Mouse (Mus musculus) forebrain, embryonic 12.5 days (tissue): ENCODE data around the gene Wnt10a. TPM values are rescaled to one million over a fixed set of nuclear protein-coding genes. Genes with fewer than 3 reads are reported as not detected.
A peak's percentile ranks its signal among the peaks of the same experiment; 100 is the strongest.

Source experiments
- ATAC-seq: fragments of 200-750 bp; cut with Nextera tagmentation; 2 replicates; pipeline ENCODE4 v1.8.0; 2017; ENCODE audit warnings: moderate TSS enrichment; ENCODE audit not compliant: low FRiP score
- H3K27ac ChIP-seq: fragments of 300-500 bp; sonication (generic); 2 replicates; pipeline ENCODE4 v1.5.1; 2016; ENCODE audit warnings: mild to moderate bottlenecking
- H3K27me3 ChIP-seq: fragments of 300-500 bp; sonication (generic); 2 replicates; pipeline ENCODE4 v1.6.1; 2016; ENCODE audit warnings: mild to moderate bottlenecking
- H3K36me3 ChIP-seq: fragments of 300-500 bp; sonication (generic); replicated peaks from 2 replicates; pipeline ENCODE4 v1.6.1; 2016; ENCODE audit warnings: mild to moderate bottlenecking
- H3K4me1 ChIP-seq: fragments of 300-500 bp; sonication (generic); 2 replicates; pipeline ENCODE4 v1.6.1; 2016
- H3K4me2 ChIP-seq: fragments of 300-500 bp; sonication (generic); 2 replicates; pipeline ENCODE4 v1.6.1; 2016; ENCODE audit warnings: mild to moderate bottlenecking, moderate library complexity
- H3K4me3 ChIP-seq: fragments of 300-500 bp; sonication (generic); replicated peaks from 2 replicates; pipeline ENCODE4 v1.5.1; 2016; ENCODE audit warnings: mild to moderate bottlenecking
- H3K9ac ChIP-seq: fragments of 300-500 bp; sonication (generic); 2 replicates; pipeline ENCODE4 v1.6.1; 2016; ENCODE audit warnings: mild to moderate bottlenecking
- H3K9me3 ChIP-seq: fragments of 300-500 bp; sonication (generic); 2 replicates; pipeline ENCODE4 v1.6.1; 2016
- WGBS: fragments of 180-500 bp; shearing (Covaris S2); methylation state at CpG from one replicate; pipeline ENCODE4 v1.1.7; 2016; 5-methylcytosine and 5-hydroxymethylcytosine counted together
- polyA plus RNA-seq: library from polyadenylated mRNA; unstranded; fragments of >200 nt; fragmentation: Nextera tagmentation; extraction: Ambion mirVana; gene quantifications from 2 replicates; pipeline ENCODE4 v1.2.1, GENCODE M21; 2016

The Wnt10a gene
- polyA plus RNA-seq, 1 experiment from 2014 or later, result 2.0 TPM

DNA sequence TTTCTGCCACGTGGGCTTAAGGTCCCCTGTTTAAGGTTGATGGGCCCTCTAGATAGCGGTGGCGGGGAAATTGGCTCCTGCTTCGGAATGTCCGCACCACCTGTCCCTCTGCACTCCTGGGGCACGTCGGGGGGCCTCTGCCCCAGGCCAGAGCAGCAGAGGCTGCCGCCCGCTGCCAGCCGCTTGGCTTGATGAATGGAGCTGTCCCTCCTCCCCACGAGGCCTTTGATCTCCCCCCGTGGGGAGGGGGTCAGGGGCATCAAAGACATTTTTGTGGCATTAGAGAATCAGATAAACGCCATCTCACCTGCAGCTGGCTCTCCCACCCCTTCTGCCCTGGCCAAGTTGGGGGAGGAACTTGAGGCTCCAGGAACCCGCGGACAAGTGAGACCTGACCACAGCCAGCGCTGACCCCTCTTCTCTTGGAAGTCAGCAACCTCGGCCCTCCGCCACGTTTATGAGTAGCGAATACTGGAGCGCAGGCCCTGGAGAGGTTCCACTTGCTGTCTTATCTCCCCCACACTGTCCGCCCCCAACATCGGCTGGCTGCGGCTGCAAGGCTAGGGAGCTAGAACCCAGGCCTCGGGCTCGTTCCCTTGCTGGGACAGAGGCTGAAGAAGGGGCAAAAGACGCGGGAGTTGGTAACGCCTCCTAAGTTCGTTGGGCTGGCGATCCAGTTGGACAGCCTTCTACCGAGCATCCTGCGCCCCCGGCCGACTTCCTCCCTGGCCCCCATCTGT is 20.4 kb upstream of the Wnt10a start:
- Histone ChIP-seq H3K4me2 (peak overlapping the region; percentile 90), H3K4me1 (peaks cover 34% of the 10 kb centered on the region), H3K27me3 (peaks cover 99% of the 10 kb centered on the region), H3K36me3 (no peaks in the 10 kb centered on the region), H3K27ac (no peak overlapping the region), H3K9ac (peak overlapping the region; percentile 55; the same call in 1 of the 2 replicates), H3K4me3 (peak overlapping the region; percentile 51), H3K9me3 (no peaks in the 10 kb centered on the region)
- WGBS, result under 1% methylated on average over 35 of the region's 35 CpGs
- no peak for ATAC-seq

- Histone ChIP-seq H3K27ac (no peak overlapping the region), H3K4me1 (peaks cover 34% of the 10 kb centered on the region), H3K4me2 (peak overlapping the region; percentile 90), H3K27me3 (peaks cover 100% of the 10 kb centered on the region), H3K4me3 (peak overlapping the region; percentile 51), H3K9me3 (no peaks in the 10 kb centered on the region), H3K9ac (peak overlapping the region; percentile 55), H3K36me3 (no peaks in the 10 kb centered on the region)
- under 1% methylated on average over 26 of the region's 26 CpGs for WGBS
- ATAC-seq, result no peak
Observed at GRCm38 (mm10) chr1:74771467-74771844, 19.9 kb upstream of the Wnt10a start.

DNA sequence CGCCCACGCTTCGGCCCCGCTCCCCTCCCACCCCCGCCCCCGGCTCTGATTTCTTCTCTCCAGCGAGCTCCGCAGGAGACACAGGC is 19.6 kb upstream of the Wnt10a start, which contains the start of gene Wnt6:
TSS of gene Wnt6 (plus strand) at position 48 of the 86 bp plus-strand sequence.
- no peak within 1 kb of the TSS for H3K27ac ChIP-seq
- peaks cover 34% of the 10 kb centered on the region for H3K4me1 ChIP-seq
- H3K4me3 ChIP-seq, result peak within 1 kb of the TSS; percentile 51
- H3K4me2 ChIP-seq, result peak within 1 kb of the TSS; percentile 90
- H3K27me3 ChIP-seq, result peaks cover 100% of the 10 kb centered on the region
- no peak for ATAC-seq
- no peaks in the 10 kb centered on the region for H3K9me3 ChIP-seq
- H3K9ac ChIP-seq, result peak within 1 kb of the TSS; percentile 55
- 0% methylated on average over 8 of the region's 8 CpGs for WGBS
- no peaks in the 10 kb centered on the region for H3K36me3 ChIP-seq

DNA sequence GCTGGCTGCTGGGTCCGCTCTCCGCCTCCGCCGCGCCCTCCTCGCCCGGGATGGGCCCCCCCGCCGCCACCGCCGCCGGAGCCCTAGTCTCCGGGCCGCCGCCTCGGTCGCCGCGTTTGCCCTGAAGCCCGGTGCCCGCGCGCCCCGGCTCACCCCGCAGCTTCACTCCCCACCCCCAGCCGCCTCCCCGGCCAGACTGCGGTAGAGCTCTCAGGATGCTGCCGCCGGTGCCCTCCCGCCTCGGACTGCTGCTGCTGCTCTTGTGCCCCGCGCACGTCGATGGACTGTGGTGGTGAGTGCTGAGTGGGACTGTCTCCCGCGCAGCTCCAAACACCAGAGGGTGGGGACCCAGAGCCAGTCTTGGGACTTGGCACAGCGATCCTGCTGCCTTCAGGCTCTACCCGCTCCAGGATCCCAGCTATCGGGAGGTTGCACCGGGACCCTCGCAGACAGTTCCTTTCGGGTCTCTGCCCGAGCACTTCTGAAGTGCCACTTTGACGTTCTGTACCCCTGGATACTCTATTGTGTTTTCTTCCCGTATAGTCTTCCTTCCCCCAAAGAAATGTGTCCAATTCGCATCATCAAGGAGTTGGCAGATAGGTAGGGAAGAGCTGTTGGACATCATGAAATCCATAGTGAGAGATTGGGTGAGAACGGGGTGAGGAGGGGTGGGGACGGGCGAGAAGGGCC is 19.2 kb upstream of the Wnt10a start:
- peak overlapping the region; percentile 51 for H3K4me3 ChIP-seq
- peak overlapping the region; percentile 90 for H3K4me2 ChIP-seq
- peaks cover 100% of the 10 kb centered on the region for H3K27me3 ChIP-seq
- no peak overlapping the region for H3K27ac ChIP-seq
- under 1% methylated on average over 44 of the region's 51 CpGs for WGBS
- H3K9me3 ChIP-seq, result no peaks in the 10 kb centered on the region
- peaks cover 34% of the 10 kb centered on the region for H3K4me1 ChIP-seq
- no peaks in the 10 kb centered on the region for H3K36me3 ChIP-seq
- ATAC-seq, result no peak
- peak overlapping the region; percentile 55 for H3K9ac ChIP-seq

DNA sequence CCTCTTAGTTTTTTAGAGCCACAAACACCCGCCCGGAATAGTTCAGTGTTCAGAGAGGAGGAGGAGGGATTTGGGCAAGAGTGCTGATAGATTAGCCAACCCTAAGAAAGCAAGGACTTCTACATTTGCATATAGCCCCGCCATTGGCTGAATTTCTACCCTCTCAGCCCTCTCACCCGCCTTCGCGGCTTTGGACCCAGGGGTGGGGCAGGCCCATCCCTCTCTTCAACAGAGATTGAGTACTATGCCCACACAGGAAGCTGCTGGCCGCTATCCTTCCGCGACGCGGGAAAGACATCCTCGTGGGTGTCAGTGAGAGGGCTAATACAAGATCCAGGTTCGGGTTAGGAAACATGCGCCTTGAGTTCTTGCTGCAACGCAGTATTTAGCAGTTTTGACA is 18.2 kb upstream of the Wnt10a start:
- H3K27me3 ChIP-seq, result peaks cover 99% of the 10 kb centered on the region
- WGBS, result under 1% methylated on average over 15 of the region's 15 CpGs
- H3K36me3 ChIP-seq, result no peaks in the 10 kb centered on the region
- peaks cover 34% of the 10 kb centered on the region for H3K4me1 ChIP-seq
- no peak overlapping the region for H3K27ac ChIP-seq
- H3K4me2 ChIP-seq, result peak overlapping the region; percentile 90
- peak overlapping the region; percentile 13; the same call in 1 of the 2 replicates for H3K4me3 ChIP-seq
- no peaks in the 10 kb centered on the region for H3K9me3 ChIP-seq
- peak; percentile 82 for ATAC-seq
- no peak overlapping the region for H3K9ac ChIP-seq

- WGBS, result 11% methylated on average over 7 of the region's 7 CpGs
- no peak overlapping the region for H3K4me2 ChIP-seq
- no peak for ATAC-seq
- H3K27ac ChIP-seq, result no peak overlapping the region
- H3K4me1 ChIP-seq, result peaks cover 34% of the 10 kb centered on the region
- peaks cover 99% of the 10 kb centered on the region for H3K27me3 ChIP-seq
- H3K4me3 ChIP-seq, result no peak overlapping the region
- no peak overlapping the region for H3K9ac ChIP-seq
- no peaks in the 10 kb centered on the region for H3K36me3 ChIP-seq
- H3K9me3 ChIP-seq, result no peaks in the 10 kb centered on the region
Observed at GRCm38 (mm10) chr1:74774062-74774461, 17.3 kb upstream of the Wnt10a start.

GRCm38 (mm10) chr1:74775816-74776215 is 15.5 kb upstream of the Wnt10a start:
- ATAC-seq, result no peak
- H3K9ac ChIP-seq, result no peak overlapping the region
- H3K27me3 ChIP-seq, result peaks cover 95% of the 10 kb centered on the region
- H3K4me3 ChIP-seq, result no peak overlapping the region
- H3K9me3 ChIP-seq, result no peaks in the 10 kb centered on the region
- H3K4me2 ChIP-seq, result no peak overlapping the region
- H3K36me3 ChIP-seq, result no peaks in the 10 kb centered on the region
- WGBS, result 4% methylated on average over 5 of the region's 5 CpGs
- H3K4me1 ChIP-seq, result peaks cover 26% of the 10 kb centered on the region
- H3K27ac ChIP-seq, result no peak overlapping the region

- no peak for ATAC-seq
- WGBS, result 22% methylated on average over 3 of the region's 3 CpGs
- no peak overlapping the region for H3K4me3 ChIP-seq
- H3K27ac ChIP-seq, result no peak overlapping the region
- no peaks in the 10 kb centered on the region for H3K9me3 ChIP-seq
- H3K27me3 ChIP-seq, result peaks cover 95% of the 10 kb centered on the region
- H3K4me2 ChIP-seq, result no peak overlapping the region
- H3K4me1 ChIP-seq, result peaks cover 7% of the 10 kb centered on the region
- H3K9ac ChIP-seq, result no peak overlapping the region
- H3K36me3 ChIP-seq, result no peaks in the 10 kb centered on the region
Observed at GRCm38 (mm10) chr1:74778934-74779486, 12.3 kb upstream of the Wnt10a start.

- Histone ChIP-seq H3K4me3 (no peak overlapping the region), H3K27ac (no peak overlapping the region), H3K4me1 (peaks cover 12% of the 10 kb centered on the region), H3K27me3 (peaks cover 94% of the 10 kb centered on the region), H3K36me3 (no peaks in the 10 kb centered on the region), H3K9me3 (no peaks in the 10 kb centered on the region), H3K4me2 (no peak overlapping the region), H3K9ac (no peak overlapping the region)
- no peak for ATAC-seq
- WGBS, result 10% methylated on average over 14 of the region's 14 CpGs
Observed at GRCm38 (mm10) chr1:74782045-74782444, 9.3 kb upstream of the Wnt10a start.

DNA sequence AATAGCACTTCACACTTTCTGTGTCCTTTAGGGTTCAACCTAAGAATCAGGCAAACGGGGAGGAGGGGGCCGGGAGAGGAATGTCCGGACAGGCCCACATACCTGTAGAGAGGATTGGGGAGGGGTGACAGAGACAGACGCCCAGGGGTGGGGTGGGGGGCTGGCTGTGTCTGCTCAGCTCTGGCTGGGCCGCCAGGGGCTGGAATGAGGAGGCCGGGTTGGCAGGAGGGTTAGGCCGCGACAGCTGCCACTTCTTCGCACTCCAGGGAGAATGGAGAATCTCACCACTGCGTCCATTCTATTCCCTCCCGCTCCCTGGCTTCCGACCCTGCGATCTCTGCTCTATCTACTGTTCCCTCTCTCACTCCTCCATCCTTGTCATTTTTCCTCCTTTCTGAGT is 7.8 kb upstream of the Wnt10a start:
- 3% methylated on average over 13 of the region's 13 CpGs for WGBS
- H3K4me1 ChIP-seq, result peaks cover 12% of the 10 kb centered on the region
- peak overlapping the region; percentile 25; the same call in 1 of the 2 replicates for H3K9ac ChIP-seq
- no peak overlapping the region for H3K27ac ChIP-seq
- 0 out of 2 replicates have a peak, but pooled peaks have one; percentile 6 for ATAC-seq
- H3K36me3 ChIP-seq, result no peaks in the 10 kb centered on the region
- H3K27me3 ChIP-seq, result peaks cover 94% of the 10 kb centered on the region
- H3K4me2 ChIP-seq, result peak overlapping the region; percentile 81
- H3K4me3 ChIP-seq, result peak overlapping the region; percentile 49
- no peaks in the 10 kb centered on the region for H3K9me3 ChIP-seq

- Histone ChIP-seq H3K4me1 (peaks cover 14% of the 10 kb centered on the region), H3K4me3 (peak overlapping the region; percentile 49), H3K9ac (peak overlapping the region; percentile 25), H3K27ac (no peak overlapping the region), H3K9me3 (no peaks in the 10 kb centered on the region), H3K27me3 (peaks cover 94% of the 10 kb centered on the region), H3K36me3 (no peaks in the 10 kb centered on the region), H3K4me2 (peak overlapping the region; percentile 81)
- ATAC-seq, result peak; percentile 42; the same call in 1 of the 2 replicates
- WGBS, result under 1% methylated on average over 67 of the region's 67 CpGs
Observed at GRCm38 (mm10) chr1:74784041-74784759, 7.1 kb upstream of the Wnt10a start.

DNA sequence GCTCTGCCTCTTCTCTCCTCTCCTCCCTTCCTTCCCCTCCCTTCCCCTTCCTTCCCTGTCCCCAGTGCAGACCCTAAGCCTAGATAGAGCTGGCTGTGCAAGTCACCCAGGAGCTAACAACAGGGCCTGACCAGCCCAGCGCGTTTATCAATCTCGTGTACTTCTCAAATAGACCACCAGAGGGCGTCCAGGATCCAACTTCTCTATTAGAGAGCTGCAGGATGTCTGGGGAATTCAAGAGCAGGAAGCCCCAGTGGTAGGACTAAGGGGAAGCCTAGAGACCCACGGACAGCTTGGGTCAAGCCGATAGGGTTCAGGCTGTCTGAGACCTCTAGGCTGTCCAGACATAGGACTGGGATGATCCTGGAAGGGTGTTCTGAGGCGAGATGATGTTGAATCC is 3.5 kb upstream of the Wnt10a start:
- Histone ChIP-seq H3K27ac (no peak overlapping the region), H3K27me3 (peaks cover 99% of the 10 kb centered on the region), H3K4me3 (no peak overlapping the region), H3K36me3 (no peaks in the 10 kb centered on the region), H3K9me3 (no peaks in the 10 kb centered on the region), H3K4me1 (peaks cover 35% of the 10 kb centered on the region), H3K4me2 (no peak overlapping the region), H3K9ac (no peak overlapping the region)
- ATAC-seq, result peak; percentile 31; the same call in 1 of the 2 replicates
- 5% methylated on average over 7 of the region's 7 CpGs for WGBS
